In the genomic region with DNA sequence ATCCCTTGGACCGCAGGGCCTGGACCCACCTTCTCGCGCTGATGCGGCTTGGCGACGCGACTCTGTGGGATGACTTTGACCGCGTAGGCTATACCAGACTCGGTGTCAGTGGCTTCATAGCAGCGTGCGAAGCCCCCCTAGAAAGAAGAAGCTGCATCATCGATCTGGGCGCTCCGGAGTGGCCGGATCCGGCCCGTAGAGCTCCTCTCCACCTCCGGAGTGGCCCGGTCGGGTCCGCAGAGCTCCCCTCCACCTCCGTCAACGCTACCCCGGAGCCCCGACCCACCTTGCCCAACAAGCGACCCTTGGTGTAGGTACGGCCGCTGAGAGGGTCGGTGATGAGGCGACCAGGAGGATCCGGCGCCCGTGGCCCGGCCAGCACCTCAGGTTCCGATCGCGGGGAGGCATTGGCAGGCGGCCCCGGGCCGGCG, we compare ENCODE assay signal across 7 mouse cellular contexts. TPM values are rescaled to one million over a fixed set of nuclear protein-coding genes. Genes with fewer than 3 reads are reported as not detected.
DNase-seq lines count a peak whose midpoint lies in the region; ATAC-seq and TF ChIP-seq lines count a peak whose summit lies in the region.

No protein-coding gene starts in this region.

- H3K36me3 ChIP-seq in lung, embryonic 16.5 days (ENCODE audit: control insufficient read depth, insufficient read depth, low read length): no peaks in the 10 kb centered on the region
- peaks cover 13% of the 10 kb centered on the region for H3K36me3 ChIP-seq in embryonic facial prominence, embryonic 13.5 days
- peaks cover 8% of the 10 kb centered on the region for H3K36me3 ChIP-seq in myocyte (ENCODE audit: control insufficient read depth, insufficient read depth)

- peak overlapping the region; percentile 61 for H3K4me3 ChIP-seq in lung, embryonic 16.5 days (ENCODE audit: low read length)
- H3K4me3 ChIP-seq in embryonic facial prominence, embryonic 13.5 days: peak overlapping the region; percentile 76
- peak overlapping the region; percentile 62 for H3K4me3 ChIP-seq in myocyte

- H3K4me2 ChIP-seq in lung, embryonic 16.5 days (ENCODE audit: low read depth, low read length): peak overlapping the region; percentile 98
- peak overlapping the region; percentile 97 for H3K4me2 ChIP-seq in embryonic facial prominence, embryonic 13.5 days
- peak overlapping the region; percentile 73 for H3K4me2 ChIP-seq in myocyte (ENCODE audit: low read depth)

- peak; percentile 30 for ATAC-seq in lung, embryonic 16.5 days (ENCODE audit: low read depth)
- peak; percentile 53; the same call in 1 of the 2 replicates for ATAC-seq in embryonic facial prominence, embryonic 13.5 days (ENCODE audit: insufficient number of reproducible peaks, insufficient read depth, low FRiP score, low TSS enrichment, low read depth)
- ATAC-seq in inflammation-experienced regulatory T-cells, adult 6 months: peak; percentile 1

- no peak for DNase-seq in lung, postnatal 25 days (ENCODE audit: low spot score)
- DNase-seq in right cerebral cortex, adult 18-20 months: no peak
- no peak for DNase-seq in frontal cortex, postnatal 10 days (ENCODE audit: low spot score in 2 of 2)

- no peaks in the 10 kb centered on the region for H3K9me3 ChIP-seq in lung, embryonic 16.5 days (ENCODE audit: control insufficient read depth, low read length)
- H3K9me3 ChIP-seq in embryonic facial prominence, embryonic 13.5 days: no peaks in the 10 kb centered on the region

- H3K27ac ChIP-seq in lung, embryonic 16.5 days (ENCODE audit: low read length): no peak overlapping the region
- H3K27ac ChIP-seq in embryonic facial prominence, embryonic 13.5 days: no peak overlapping the region

- TF ChIP-seq POLR2A in myocyte (IDR thresholded peaks at IDR 0.05; ENCODE audit: insufficient read length, low read depth): no peak

- peaks cover 12% of the 10 kb centered on the region for H3K79me2 ChIP-seq in myocyte (ENCODE audit: control insufficient read depth, insufficient read depth)

- peak overlapping the region; percentile 71 for H3K9ac ChIP-seq in lung, embryonic 16.5 days (ENCODE audit: low read length)
- H3K9ac ChIP-seq in embryonic facial prominence, embryonic 13.5 days: peak overlapping the region; percentile 84

- peaks cover 12% of the 10 kb centered on the region for H3K4me1 ChIP-seq in lung, embryonic 16.5 days (replicated peaks; ENCODE audit: control insufficient read depth, insufficient read depth, low read length)
- H3K4me1 ChIP-seq in embryonic facial prominence, embryonic 13.5 days: peaks cover 15% of the 10 kb centered on the region

- H3ac ChIP-seq in myocyte (ENCODE audit: control insufficient read depth, insufficient read length): peak overlapping the region; percentile 60

- under 1% methylated on average over 42 of the region's 42 CpGs for WGBS in lung, embryonic 16.5 days
- under 1% methylated on average over 42 of the region's 42 CpGs for WGBS in embryonic facial prominence, embryonic 13.5 days

- peaks cover 7% of the 10 kb centered on the region for H3K27me3 ChIP-seq in lung, embryonic 16.5 days (ENCODE audit: control insufficient read depth, insufficient read depth, low read depth, low read length)
- peaks cover 30% of the 10 kb centered on the region for H3K27me3 ChIP-seq in embryonic facial prominence, embryonic 13.5 days
- H3K27me3 ChIP-seq in myocyte (ENCODE audit: control insufficient read depth, insufficient read depth, insufficient read length): no peaks in the 10 kb centered on the region

TF ChIP-seq in myocyte, 11 proteins besides CTCF, POLR2A, EP300 and RAD21:
- TF ChIP-seq REST (IDR thresholded peaks at IDR 0.05; ENCODE audit: insufficient read depth, insufficient read length): no peak
- TF ChIP-seq MYOD1 (IDR thresholded peaks at IDR 0.05; ENCODE audit: control insufficient read depth in 1 of 3, insufficient read length in 2 of 3, low read depth in 2 of 3): no peak
- TF ChIP-seq TCF12 (IDR thresholded peaks at IDR 0.05; ENCODE audit: insufficient read depth, poor library complexity, severe bottlenecking): no peak
- no peak for TF ChIP-seq CEBPB (IDR thresholded peaks at IDR 0.05; ENCODE audit: insufficient read depth, poor library complexity, severe bottlenecking)
- TF ChIP-seq USF1 (IDR thresholded peaks at IDR 0.05; ENCODE audit: low read depth): no peak
- TF ChIP-seq MAX (IDR thresholded peaks at IDR 0.05; ENCODE audit: low read depth): no peak
- no peak for TF ChIP-seq MYOG (IDR thresholded peaks at IDR 0.05; ENCODE audit: control insufficient read depth in 1 of 3, insufficient read depth in 1 of 3, insufficient read length in 2 of 3, low read depth in 2 of 3)
- no peak for TF ChIP-seq TCF3 (IDR thresholded peaks at IDR 0.05; ENCODE audit: insufficient read length, low read depth)
- TF ChIP-seq SRF (IDR thresholded peaks at IDR 0.05; ENCODE audit: control insufficient read depth, insufficient read length, low read depth): no peak
- TF ChIP-seq POLR2AphosphoS2 (IDR thresholded peaks at IDR 0.05; ENCODE audit: insufficient read length, low read depth): no peak
- no peak for TF ChIP-seq E2F4 (IDR thresholded peaks at IDR 0.05; ENCODE audit: insufficient read depth)
TF ChIP-seq in myocyte: peak in this region for 0.

RNA-seq across cellular contexts. Expression of a gene that starts 0.4 kb away (rescaled TPM):
- 3.0 and 3.2 TPM in 2 replicates for polyA plus RNA-seq in lung, embryonic 16.5 days (2015; fragmentation: Nextera tagmentation; extraction: Ambion mirVana)
- 3.2 and 3.3 TPM in 2 replicates for polyA plus RNA-seq in embryonic facial prominence, embryonic 13.5 days (2015; fragmentation: Nextera tagmentation; extraction: Ambion mirVana)
- 10 to 100 TPM; 13.4 to 19.8 (median 18.8) TPM for polyA plus RNA-seq in inflammation-experienced regulatory T-cells, adult 6 months (2017; shearing (Covaris generic))
- 17.4 TPM for polyA plus RNA-seq in myocyte (2012; fragmentation: generic; extraction: Trizol)

RNA-seq across cellular contexts. Expression of a gene that starts 6.8 kb away (rescaled TPM):
- 3.6 and 5.1 TPM in 2 replicates for polyA plus RNA-seq in lung, embryonic 16.5 days (2015; fragmentation: Nextera tagmentation; extraction: Ambion mirVana)
- not detected in 2 replicates for polyA plus RNA-seq in embryonic facial prominence, embryonic 13.5 days (2015; fragmentation: Nextera tagmentation; extraction: Ambion mirVana)
- 1 to 10 TPM; 2.0 to 4.1 (median 3.1) TPM for polyA plus RNA-seq in inflammation-experienced regulatory T-cells, adult 6 months (2017; shearing (Covaris generic))
- polyA plus RNA-seq in myocyte (2012; fragmentation: generic; extraction: Trizol): 0.18 TPM

RNA-seq across cellular contexts. Expression of a gene that starts 7.9 kb away (rescaled TPM):
- 4.5 and 4.9 TPM in 2 replicates for polyA plus RNA-seq in lung, embryonic 16.5 days (2015; fragmentation: Nextera tagmentation; extraction: Ambion mirVana)
- polyA plus RNA-seq in embryonic facial prominence, embryonic 13.5 days (2015; fragmentation: Nextera tagmentation; extraction: Ambion mirVana): 5.8 and 6.2 TPM in 2 replicates
- 10 to 100 TPM; 24.8 to 27.2 (median 25.0) TPM for polyA plus RNA-seq in inflammation-experienced regulatory T-cells, adult 6 months (2017; shearing (Covaris generic))
- 20.2 TPM for polyA plus RNA-seq in myocyte (2012; fragmentation: generic; extraction: Trizol)

RNA-seq across cellular contexts. Expression of a gene that starts 22.7 kb away (rescaled TPM):
- 858 and 904 TPM in 2 replicates for polyA plus RNA-seq in lung, embryonic 16.5 days (2015; fragmentation: Nextera tagmentation; extraction: Ambion mirVana)
- polyA plus RNA-seq in embryonic facial prominence, embryonic 13.5 days (2015; fragmentation: Nextera tagmentation; extraction: Ambion mirVana): 1,074 and 1,114 TPM in 2 replicates
- 100 to 1,000 TPM; 670 to 888 (median 878) TPM for polyA plus RNA-seq in inflammation-experienced regulatory T-cells, adult 6 months (2017; shearing (Covaris generic))
- polyA plus RNA-seq in myocyte (2012; fragmentation: generic; extraction: Trizol): 3,907 TPM

RNA-seq across cellular contexts. Expression of a gene that starts 37.5 kb away (rescaled TPM):
- 5.3 and 5.7 TPM in 2 replicates for polyA plus RNA-seq in lung, embryonic 16.5 days (2015; fragmentation: Nextera tagmentation; extraction: Ambion mirVana)
- 20.5 and 26.8 TPM in 2 replicates for polyA plus RNA-seq in embryonic facial prominence, embryonic 13.5 days (2015; fragmentation: Nextera tagmentation; extraction: Ambion mirVana)
- polyA plus RNA-seq in inflammation-experienced regulatory T-cells, adult 6 months (2017; shearing (Covaris generic)): under 1 TPM in 2 of 3 experiments, not detected in 1; 0.15 to 0.24 TPM
- 0.02 TPM for polyA plus RNA-seq in myocyte (2012; fragmentation: generic; extraction: Trizol)

Comparison
In these comparisons a context has a peak if more than half of its experiments do, and no peak if none do; other contexts are left out.
1. ATAC-seq: peak in every context shown above with its lines; median percentile 53 in embryonic facial prominence, embryonic 13.5 days; 30 in lung, embryonic 16.5 days; 1 in inflammation-experienced regulatory T-cells, adult 6 months.